Mouse (Mus musculus) Patski (cell line): ENCODE data around the gene Rarb. TPM values are rescaled to one million over a fixed set of nuclear protein-coding genes. Genes with fewer than 3 reads are reported as not detected.

Experiments used
- ATAC-seq: fragments of 100-300 bp; one replicate; pipeline ENCODE4 v1.8.0; 2021
- CTCF ChIA-PET: fragments of 350-600 bp; sonication (Branson Sonifier 250); formaldehyde crosslinking; loops from one replicate; lab custom pipeline; 2022; ENCODE audit warnings: inconsistent platforms; lab: Charles Lee
- POLR2A ChIA-PET: fragments of 350-600 bp; sonication (Branson Sonifier 250); formaldehyde crosslinking; loops from one replicate; lab custom pipeline; 2022; ENCODE audit warnings: antibody characterized with exemption, inconsistent platforms; lab: Charles Lee
- DNase-seq: peaks from one replicate; pipeline ENCODE4 v3.0.0-alpha.2; 2011; ENCODE audit warnings: low read depth, low spot score
- H3K27me3 ChIP-seq: fragments of 371-371 bp; one replicate; pipeline ENCODE4 v1.5.1; 2021
- CTCF ChIP-seq: fragments of 100-300 bp; IDR thresholded peaks from one replicate; pipeline ENCODE4 v1.5.1; 2021
- in situ Hi-C: fragments of 300-500 bp; cut with MboI; formaldehyde crosslinking; loops from 3 replicates; pipeline ENCODE4 v1.11.1; 2018; ENCODE audit warnings: low pct_unique_long_range_greater_than_20kb, mixed read lengths
- polyA plus RNA-seq: library from polyadenylated mRNA; unstranded; gene quantifications from one replicate; pipeline ENCODE4 v1.2.3, GENCODE M21; 2021

The Rarb gene
- polyA plus RNA-seq, 1 experiment from 2014 or later: 17.8 TPM

- ChIA-PET CTCF (interaction anchor here (1.0 kb wide), 1 partner anchor 12 kb away, joined by 3 read pairs; no protein-coding TSS in a partner anchor), POLR2A (no interaction called here)
- DNase-seq: no peak
- no peaks in the 10 kb centered on the region for H3K27me3 ChIP-seq
- in situ Hi-C loops: no loop called here
- ATAC-seq: no peak
- no peak for TF ChIP-seq CTCF
Observed at GRCm38 (mm10) chr14:16508760-16509159, 310.2 kb downstream of the Rarb start.

- in situ Hi-C loops: no loop called here
- H3K27me3 ChIP-seq: no peaks in the 10 kb centered on the region
- TF ChIP-seq CTCF: no peak
- ChIA-PET POLR2A (no interaction called here), CTCF (interaction anchor here (0.9 to 2.2 kb wide), 7 partner anchors 8 to 63 kb away, joined by 3 to 8 read pairs (median 3); no protein-coding TSS in a partner anchor)
- DNase-seq (no peak), ATAC-seq (no peak)
Observed at GRCm38 (mm10) chr14:16497226-16497661, 321.7 kb downstream of the Rarb start.

- in situ Hi-C loops: no loop called here
- CTCF ChIA-PET: interaction anchor here (0.8 to 1.3 kb wide), 4 partner anchors 8 to 16 kb away, joined by 3 to 6 read pairs (median 3); no protein-coding TSS in a partner anchor
- DNase-seq: no peak
Observed at GRCm38 (mm10) chr14:16483656-16484380, 335.1 kb downstream of the Rarb start.

GRCm38 (mm10) chr14:16480621-16481020 is 338.3 kb downstream of the Rarb start:
- ATAC-seq (no peak), DNase-seq (no peak)
- in situ Hi-C loops: no loop called here
- no peak for TF ChIP-seq CTCF
- POLR2A ChIA-PET: no interaction called here
- H3K27me3 ChIP-seq: no peaks in the 10 kb centered on the region
- CTCF ChIA-PET: interaction anchor here (0.9 to 1.3 kb wide), 2 partner anchors 11 to 19 kb away, joined by 3 read pairs; no protein-coding TSS in a partner anchor

More at GRCm38 (mm10) chr14:16483656-16484380, 335.1 kb downstream of the Rarb start:
- no peak for TF ChIP-seq CTCF
- peak; percentile 94 for ATAC-seq
- POLR2A ChIA-PET: no interaction called here
- H3K27me3 ChIP-seq: no peaks in the 10 kb centered on the region

GRCm38 (mm10) chr14:16479521-16479920 is 339.4 kb downstream of the Rarb start:
- POLR2A ChIA-PET: no interaction called here

GRCm38 (mm10) chr14:16478606-16479323 is 340.2 kb downstream of the Rarb start:
- POLR2A ChIA-PET: no interaction called here
- in situ Hi-C loops: no loop called here
- TF ChIP-seq CTCF: no peak
- no peak for ATAC-seq
- H3K27me3 ChIP-seq: no peaks in the 10 kb centered on the region
- CTCF ChIA-PET: no interaction called here
- DNase-seq: no peak

More at GRCm38 (mm10) chr14:16479521-16479920, 339.4 kb downstream of the Rarb start:
- no peak for TF ChIP-seq CTCF
- in situ Hi-C loops: no loop called here
- ATAC-seq: no peak
- no peaks in the 10 kb centered on the region for H3K27me3 ChIP-seq
- DNase-seq: no peak
- CTCF ChIA-PET: interaction anchor here (1.3 kb wide), 1 partner anchor 12 kb away, joined by 3 read pairs; no protein-coding TSS in a partner anchor

- no peaks in the 10 kb centered on the region for H3K27me3 ChIP-seq
- CTCF ChIA-PET: interaction anchor here (1.8 kb wide), 1 partner anchor 77 kb away, joined by 3 read pairs; no protein-coding TSS in a partner anchor
- ATAC-seq (no peak), DNase-seq (no peak)
- in situ Hi-C loops: no loop called here
- POLR2A ChIA-PET: no interaction called here
- no peak for TF ChIP-seq CTCF
Observed at GRCm38 (mm10) chr14:16448269-16448987, 370.5 kb downstream of the Rarb start.

GRCm38 (mm10) chr14:16447587-16447986 is 371.4 kb downstream of the Rarb start:
- H3K27me3 ChIP-seq: no peaks in the 10 kb centered on the region
- in situ Hi-C loops: no loop called here
- ChIA-PET POLR2A (no interaction called here), CTCF (no interaction called here)
- peak; percentile 31 for ATAC-seq
- no peak for DNase-seq
- peak; percentile 54 for TF ChIP-seq CTCF

- no peak for TF ChIP-seq CTCF
- ChIA-PET CTCF (no interaction called here), POLR2A (interaction anchor here (0.6 kb wide), 1 partner anchor 418 kb away, joined by 4 read pairs; no protein-coding TSS in a partner anchor)
- DNase-seq (no peak), ATAC-seq (no peak)
- H3K27me3 ChIP-seq: no peaks in the 10 kb centered on the region
- in situ Hi-C loops: no loop called here
Observed at GRCm38 (mm10) chr14:16444859-16445258, 374.1 kb downstream of the Rarb start.
